Mouse (Mus musculus): ENCODE data around the gene Tmem269. TPM values are rescaled to one million over a fixed set of nuclear protein-coding genes. Genes with fewer than 3 reads are reported as not detected.

Gene Tmem269
- total and polyA plus RNA-seq, 2 experiments from 2014 or later, result 0.30 to 0.37 TPM

DNA sequence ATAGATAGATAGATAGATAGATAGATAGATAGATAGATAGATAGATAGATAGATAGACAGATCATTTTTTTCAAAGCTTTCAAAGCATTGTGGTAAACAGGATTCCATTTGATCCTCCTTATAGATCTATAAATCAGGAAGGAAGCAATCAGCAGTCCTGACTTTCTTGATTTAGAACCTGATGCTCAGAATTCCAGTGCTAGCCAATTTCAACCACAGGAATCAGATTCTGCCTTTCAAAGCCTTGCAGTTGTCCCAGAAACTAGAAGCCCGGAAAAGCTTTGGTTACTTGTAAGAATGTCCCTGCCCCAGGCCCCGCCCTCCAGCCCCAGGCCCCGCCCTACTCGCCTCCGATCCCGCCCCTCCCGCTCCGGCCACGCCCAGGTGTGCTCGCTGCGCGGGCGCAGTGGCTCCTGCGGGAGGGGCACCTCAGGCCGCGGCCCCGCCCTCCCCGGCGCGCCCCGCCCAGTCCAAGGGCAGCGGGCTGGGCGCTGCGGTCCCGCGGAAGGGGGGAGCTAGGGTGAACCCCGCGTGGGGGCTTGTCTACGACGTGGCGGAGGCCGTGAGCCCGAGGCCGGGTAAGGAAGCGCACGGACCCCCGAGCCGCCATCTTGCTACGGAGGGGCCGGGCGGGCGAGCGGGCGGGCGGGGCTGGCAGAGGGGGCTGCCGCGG is 23.0 kb downstream of the Tmem269 start, which contains the start of gene Svbp:
Svbp (plus strand) TSS at position 398 of the 673 bp plus-strand sequence.
- peak; percentile 94 for ATAC-seq
- Histone ChIP-seq H3K4me1 (ENCODE audit: insufficient read depth, low read length) (no peaks in the 10 kb centered on the region; the same call in 1 of the 2 replicates), H3K27me3 (ENCODE audit: insufficient read depth, low read length) (no peaks in the 10 kb centered on the region), H3K4me2 (ENCODE audit: low read depth, low read length) (peak within 1 kb of the TSS; percentile 57), H3K27ac (peak within 1 kb of the TSS; percentile 86), H3K36me3 (ENCODE audit: insufficient read depth, low read length) (no peaks in the 10 kb centered on the region), H3K9ac (replicated peaks; ENCODE audit: low read length) (peak within 1 kb of the TSS; percentile 85), H3K9me3 (ENCODE audit: low read length) (no peaks in the 10 kb centered on the region), H3K4me3 (ENCODE audit: low read length) (peak within 1 kb of the TSS; percentile 83)
- under 1% methylated on average over 34 of the region's 47 CpGs for WGBS
- DNase-seq (ENCODE audit: low spot score), result peak; percentile 95
- no peak for TF ChIP-seq CTCF (IDR thresholded peaks at IDR 0.05; ENCODE audit: low read depth)

DNA sequence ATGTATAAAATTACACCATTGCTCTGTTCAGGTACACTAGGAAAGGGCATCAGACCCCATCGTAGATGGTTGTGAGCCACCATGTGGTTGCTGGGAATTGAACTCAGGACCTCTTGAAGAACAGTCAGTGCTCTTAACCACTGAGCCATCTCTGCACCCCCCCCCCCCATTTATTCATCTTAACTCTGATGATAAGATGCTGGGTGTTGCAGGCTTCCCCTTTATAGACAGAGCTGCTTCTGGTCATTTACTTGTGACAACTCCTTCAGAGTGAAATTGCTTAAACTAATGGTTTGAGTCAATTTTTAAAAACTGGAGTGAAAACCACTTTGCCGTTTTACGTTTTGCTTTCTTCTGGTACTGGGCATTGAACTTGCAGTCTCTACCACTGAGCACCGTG is 25.3 kb downstream of the Tmem269 start:
- TF ChIP-seq CTCF (IDR thresholded peaks at IDR 0.05; ENCODE audit: low read depth), result no peak
- 91% methylated on average over 4 of the region's 4 CpGs for WGBS
- H3K36me3 ChIP-seq (ENCODE audit: insufficient read depth, low read length), result no peaks in the 10 kb centered on the region

DNA sequence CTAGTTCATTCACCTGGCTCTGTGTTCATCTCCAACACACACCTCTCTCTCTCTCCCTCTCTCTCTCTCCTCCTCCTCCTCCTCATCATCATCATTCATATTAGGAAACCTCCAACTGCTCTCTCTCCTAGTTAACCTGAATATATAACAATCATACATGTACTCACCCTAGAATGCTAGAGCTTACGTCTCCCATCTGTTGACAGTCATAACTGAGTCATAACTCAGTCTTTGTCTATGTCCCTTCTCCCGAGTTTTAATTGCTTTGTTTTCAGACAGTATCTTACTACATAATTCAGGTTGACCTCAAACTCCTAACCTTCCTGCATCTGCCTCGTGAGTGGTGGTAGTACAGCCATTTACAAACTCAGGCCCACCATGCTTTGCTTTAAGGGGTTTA is 26.7 kb downstream of the Tmem269 start:
- 70% methylated on average over 3 of the region's 3 CpGs for WGBS
- no peak overlapping the region for H3K27ac ChIP-seq
- no peak overlapping the region for H3K4me2 ChIP-seq (ENCODE audit: low read depth, low read length)
- no peaks in the 10 kb centered on the region for H3K9me3 ChIP-seq (ENCODE audit: low read length)
- TF ChIP-seq CTCF (IDR thresholded peaks at IDR 0.05; ENCODE audit: low read depth), result no peak
- H3K4me1 ChIP-seq (ENCODE audit: insufficient read depth, low read length), result no peaks in the 10 kb centered on the region
- no peak for DNase-seq (ENCODE audit: low spot score)
- no peaks in the 10 kb centered on the region for H3K27me3 ChIP-seq (ENCODE audit: insufficient read depth, low read length)
- no peak overlapping the region for H3K9ac ChIP-seq (replicated peaks; ENCODE audit: low read length)
- H3K4me3 ChIP-seq (ENCODE audit: low read length), result no peak overlapping the region
- ATAC-seq, result no peak
- H3K36me3 ChIP-seq (ENCODE audit: insufficient read depth, low read length), result no peaks in the 10 kb centered on the region

More for the DNA sequence above, 25.3 kb downstream of the Tmem269 start:
- Histone ChIP-seq H3K9ac (replicated peaks; ENCODE audit: low read length) (no peak overlapping the region), H3K27me3 (ENCODE audit: insufficient read depth, low read length) (no peaks in the 10 kb centered on the region), H3K4me2 (ENCODE audit: low read depth, low read length) (no peak overlapping the region), H3K4me3 (ENCODE audit: low read length) (no peak overlapping the region), H3K4me1 (ENCODE audit: insufficient read depth, low read length) (no peaks in the 10 kb centered on the region), H3K27ac (no peak overlapping the region), H3K9me3 (ENCODE audit: low read length) (no peaks in the 10 kb centered on the region)
- DNase-seq (ENCODE audit: low spot score), result no peak
- no peak for ATAC-seq

DNA sequence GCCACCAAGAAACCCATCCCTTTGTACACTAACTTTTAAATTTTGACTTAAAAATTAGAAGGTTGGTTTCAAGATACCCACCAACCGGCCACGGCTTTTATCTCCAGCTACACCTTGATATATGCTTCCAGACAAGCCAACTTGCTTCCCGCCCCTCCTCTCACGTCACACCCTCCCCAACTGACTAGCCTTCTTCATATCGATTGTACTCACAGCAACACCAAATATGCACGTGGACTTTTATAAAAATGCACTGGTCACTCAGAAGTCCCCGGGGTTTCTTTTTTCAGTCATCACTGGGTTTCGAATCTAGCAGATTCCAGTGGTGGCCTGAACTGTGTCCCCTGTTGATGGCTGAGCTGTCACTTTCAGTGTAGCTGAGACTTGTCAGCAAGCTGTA is 27.4 kb downstream of the Tmem269 start:
- H3K9ac ChIP-seq (replicated peaks; ENCODE audit: low read length), result no peak overlapping the region
- no peak overlapping the region for H3K4me3 ChIP-seq (ENCODE audit: low read length)
- H3K4me1 ChIP-seq (ENCODE audit: insufficient read depth, low read length), result no peaks in the 10 kb centered on the region
- DNase-seq (ENCODE audit: low spot score) (no peak), ATAC-seq (no peak)
- H3K4me2 ChIP-seq (ENCODE audit: low read depth, low read length), result no peak overlapping the region
- no peak for TF ChIP-seq CTCF (IDR thresholded peaks at IDR 0.05; ENCODE audit: low read depth)
- no peak overlapping the region for H3K27ac ChIP-seq
- no peaks in the 10 kb centered on the region for H3K36me3 ChIP-seq (ENCODE audit: insufficient read depth, low read length)
- no peaks in the 10 kb centered on the region for H3K27me3 ChIP-seq (ENCODE audit: insufficient read depth, low read length)
- H3K9me3 ChIP-seq (ENCODE audit: low read length), result no peaks in the 10 kb centered on the region
- WGBS, result 90% methylated on average over 8 of the region's 8 CpGs

DNA sequence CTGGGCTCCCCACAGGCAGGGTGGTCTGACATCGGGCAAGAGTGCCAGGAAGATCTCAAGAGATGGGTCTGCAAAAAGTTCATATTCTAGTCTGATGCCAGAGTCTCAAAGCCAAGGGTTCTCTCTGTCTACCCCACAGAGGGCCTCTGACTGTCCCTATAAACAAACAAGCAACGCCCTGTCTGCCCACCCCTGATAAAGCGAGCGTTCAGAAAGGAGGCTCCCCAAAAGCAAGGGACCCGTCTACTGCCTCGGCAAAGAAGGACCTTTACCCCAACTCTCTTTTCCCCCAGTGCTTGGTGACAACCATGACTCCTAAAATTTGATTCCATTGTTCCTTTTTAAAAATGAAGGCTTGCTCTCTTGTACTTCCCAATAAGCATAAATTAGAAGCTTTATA is 28.2 kb downstream of the Tmem269 start, which contains the start of gene Ermap:
Ermap (minus strand) TSS at position 148 of the 400 bp plus-strand sequence.
- ATAC-seq (no peak), DNase-seq (ENCODE audit: low spot score) (no peak)
- Histone ChIP-seq H3K4me3 (ENCODE audit: low read length) (no peak within 1 kb of the TSS), H3K4me1 (ENCODE audit: insufficient read depth, low read length) (no peaks in the 10 kb centered on the region), H3K4me2 (ENCODE audit: low read depth, low read length) (no peak within 1 kb of the TSS), H3K9me3 (ENCODE audit: low read length) (no peaks in the 10 kb centered on the region), H3K36me3 (ENCODE audit: insufficient read depth, low read length) (no peaks in the 10 kb centered on the region), H3K27me3 (ENCODE audit: insufficient read depth, low read length) (no peaks in the 10 kb centered on the region), H3K27ac (no peak within 1 kb of the TSS), H3K9ac (replicated peaks; ENCODE audit: low read length) (no peak within 1 kb of the TSS)
- 43% methylated on average over 6 of the region's 6 CpGs for WGBS
- TF ChIP-seq CTCF (IDR thresholded peaks at IDR 0.05; ENCODE audit: low read depth), result no peak

DNA sequence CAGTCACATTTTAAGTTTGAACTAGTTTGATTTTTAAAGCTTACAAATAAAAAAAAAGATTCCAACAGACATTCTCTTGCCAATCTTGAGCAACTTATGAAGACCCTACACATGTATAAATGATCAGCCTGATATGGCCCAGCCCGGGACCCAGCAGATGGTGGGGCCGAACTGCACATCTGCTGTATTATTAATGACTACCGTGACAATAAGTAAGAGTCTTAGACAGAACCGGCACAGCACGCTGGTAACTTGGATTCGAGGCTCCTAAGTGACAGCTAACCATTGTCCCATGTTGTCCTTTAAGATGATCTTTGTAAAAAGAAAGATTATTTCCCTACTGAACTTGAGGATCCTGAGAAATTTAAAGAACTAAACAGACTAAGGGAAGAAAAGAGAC is 28.6 kb downstream of the Tmem269 start:
- Histone ChIP-seq H3K9me3 (ENCODE audit: low read length) (no peaks in the 10 kb centered on the region), H3K36me3 (ENCODE audit: insufficient read depth, low read length) (no peaks in the 10 kb centered on the region), H3K4me1 (ENCODE audit: insufficient read depth, low read length) (no peaks in the 10 kb centered on the region), H3K27me3 (ENCODE audit: insufficient read depth, low read length) (no peaks in the 10 kb centered on the region), H3K4me3 (ENCODE audit: low read length) (no peak overlapping the region), H3K4me2 (ENCODE audit: low read depth, low read length) (no peak overlapping the region), H3K27ac (no peak overlapping the region), H3K9ac (replicated peaks; ENCODE audit: low read length) (no peak overlapping the region)
- no peak for TF ChIP-seq CTCF (IDR thresholded peaks at IDR 0.05; ENCODE audit: low read depth)
- DNase-seq (ENCODE audit: low spot score) (no peak), ATAC-seq (no peak)
- WGBS, result 31% methylated on average over 6 of the region's 6 CpGs
